Mouse (Mus musculus): ENCODE data around the gene Ruvbl2. TPM values are rescaled to one million over a fixed set of nuclear protein-coding genes. Genes with fewer than 3 reads are reported as not detected.

Gene Ruvbl2
- polyA plus RNA-seq, 1 experiment from 2014 or later: 35.6 TPM

GRCm38 (mm10) chr7:45406157-45407156 lies 31.4 kb downstream of the Ruvbl2 start:
- ATAC-seq: no peak
- peak; percentile 39; the same call in 1 of the 2 replicates for TF ChIP-seq CTCF (IDR thresholded peaks at IDR 0.05; ENCODE audit: low read depth)
- WGBS: 1% methylated on average over 112 of the region's 114 CpGs

GRCm38 (mm10) chr7:45405091-45406075 lies 32.5 kb downstream of the Ruvbl2 start, which contains the start of gene Kcna7:
TSS of gene Kcna7 (plus strand) at chr7:45405653.
- Histone ChIP-seq H3K4me1 (replicated peaks; ENCODE audit: control insufficient read depth, insufficient read depth, low read length) (no peaks in the 10 kb centered on the region), H3K27me3 (replicated peaks; ENCODE audit: control insufficient read depth, insufficient read depth, low read length) (peaks cover 51% of the 10 kb centered on the region), H3K4me3 (ENCODE audit: low read depth, low read length) (peak within 1 kb of the TSS; percentile 41), H3K36me3 (ENCODE audit: control insufficient read depth, insufficient read depth) (no peaks in the 10 kb centered on the region), H3K4me2 (replicated peaks; ENCODE audit: low read depth) (peak within 1 kb of the TSS; percentile 73), H3K27ac (ENCODE audit: low read depth, low read length) (no peak within 1 kb of the TSS), H3K9me3 (ENCODE audit: control insufficient read depth) (no peaks in the 10 kb centered on the region), H3K9ac (ENCODE audit: low read depth, low read length) (peak within 1 kb of the TSS; percentile 26; the same call in 1 of the 2 replicates)
- WGBS: 11% methylated on average over 28 of the region's 28 CpGs
- TF ChIP-seq CTCF (IDR thresholded peaks at IDR 0.05; ENCODE audit: low read depth): peak; percentile 89
- no peak for ATAC-seq

More at GRCm38 (mm10) chr7:45406157-45407156, 31.4 kb downstream of the Ruvbl2 start:
- Histone ChIP-seq H3K4me1 (replicated peaks; ENCODE audit: control insufficient read depth, insufficient read depth, low read length) (no peaks in the 10 kb centered on the region), H3K4me3 (ENCODE audit: low read depth, low read length) (peak overlapping the region; percentile 41), H3K27ac (ENCODE audit: low read depth, low read length) (no peak overlapping the region), H3K9me3 (ENCODE audit: control insufficient read depth) (no peaks in the 10 kb centered on the region), H3K36me3 (ENCODE audit: control insufficient read depth, insufficient read depth) (no peaks in the 10 kb centered on the region), H3K27me3 (replicated peaks; ENCODE audit: control insufficient read depth, insufficient read depth, low read length) (peaks cover 57% of the 10 kb centered on the region), H3K9ac (ENCODE audit: low read depth, low read length) (peak overlapping the region; percentile 26; the same call in 1 of the 2 replicates), H3K4me2 (replicated peaks; ENCODE audit: low read depth) (peak overlapping the region; percentile 73)

GRCm38 (mm10) chr7:45403532-45404261 lies 34.2 kb downstream of the Ruvbl2 start:
- Histone ChIP-seq H3K27ac (ENCODE audit: low read depth, low read length) (no peak overlapping the region), H3K9me3 (ENCODE audit: control insufficient read depth) (no peaks in the 10 kb centered on the region), H3K27me3 (replicated peaks; ENCODE audit: control insufficient read depth, insufficient read depth, low read length) (peaks cover 36% of the 10 kb centered on the region), H3K36me3 (ENCODE audit: control insufficient read depth, insufficient read depth) (no peaks in the 10 kb centered on the region), H3K4me3 (ENCODE audit: low read depth, low read length) (no peak overlapping the region), H3K9ac (ENCODE audit: low read depth, low read length) (no peak overlapping the region), H3K4me2 (replicated peaks; ENCODE audit: low read depth) (no peak overlapping the region), H3K4me1 (replicated peaks; ENCODE audit: control insufficient read depth, insufficient read depth, low read length) (no peaks in the 10 kb centered on the region)
- peak; percentile 79 for TF ChIP-seq CTCF (IDR thresholded peaks at IDR 0.05; ENCODE audit: low read depth)
- peak; percentile 58 for ATAC-seq
- WGBS: 47% methylated on average over 6 of the region's 6 CpGs

GRCm38 (mm10) chr7:45401521-45402085 lies 36.3 kb downstream of the Ruvbl2 start:
- no peak for ATAC-seq
- no peaks in the 10 kb centered on the region for H3K36me3 ChIP-seq (ENCODE audit: control insufficient read depth, insufficient read depth)
- no peaks in the 10 kb centered on the region for H3K9me3 ChIP-seq (ENCODE audit: control insufficient read depth)
- no peaks in the 10 kb centered on the region for H3K4me1 ChIP-seq (replicated peaks; ENCODE audit: control insufficient read depth, insufficient read depth, low read length)
- no peak overlapping the region for H3K27ac ChIP-seq (ENCODE audit: low read depth, low read length)
- 70% methylated on average over 10 of the region's 10 CpGs for WGBS
- no peak for TF ChIP-seq CTCF (IDR thresholded peaks at IDR 0.05; ENCODE audit: low read depth)
- H3K27me3 ChIP-seq (replicated peaks; ENCODE audit: control insufficient read depth, insufficient read depth, low read length): peaks cover 15% of the 10 kb centered on the region
- no peak overlapping the region for H3K4me3 ChIP-seq (ENCODE audit: low read depth, low read length)
- H3K4me2 ChIP-seq (replicated peaks; ENCODE audit: low read depth): no peak overlapping the region
- H3K9ac ChIP-seq (ENCODE audit: low read depth, low read length): no peak overlapping the region

GRCm38 (mm10) chr7:45396787-45397186 lies 41.1 kb downstream of the Ruvbl2 start:
- Histone ChIP-seq H3K27me3 (replicated peaks; ENCODE audit: control insufficient read depth, insufficient read depth, low read length) (no peaks in the 10 kb centered on the region), H3K27ac (ENCODE audit: low read depth, low read length) (no peak overlapping the region), H3K9ac (ENCODE audit: low read depth, low read length) (no peak overlapping the region), H3K4me1 (replicated peaks; ENCODE audit: control insufficient read depth, insufficient read depth, low read length) (peaks cover 9% of the 10 kb centered on the region; the same call in 1 of the 2 replicates), H3K4me2 (replicated peaks; ENCODE audit: low read depth) (no peak overlapping the region), H3K4me3 (ENCODE audit: low read depth, low read length) (no peak overlapping the region), H3K9me3 (ENCODE audit: control insufficient read depth) (no peaks in the 10 kb centered on the region), H3K36me3 (ENCODE audit: control insufficient read depth, insufficient read depth) (peaks cover 12% of the 10 kb centered on the region)
- 72% methylated on average over 2 of the region's 2 CpGs for WGBS
- TF ChIP-seq CTCF (IDR thresholded peaks at IDR 0.05; ENCODE audit: low read depth): no peak
- ATAC-seq: no peak
